Comparison of ENCODE assay signal across 20 mouse cellular contexts in genomic region chr12:87036631-87037030, GRCm38 (mm10). TPM values are rescaled to one million over a fixed set of nuclear protein-coding genes. Genes with fewer than 3 reads are reported as not detected.
"Had no signal": no experiment of that assay in that cellular context is flagged by ENCODE, and none has a peak within 500 bp of the region (broad histone marks: within the 10 kb centered on the region; RNA-seq: fewer than 3 reads in every experiment).

No protein-coding gene starts in this region.

- H3K27me3 ChIP-seq: neural tube, embryonic 13.5 days; neural tube, embryonic 15.5 days; stomach, embryonic 15.5 days had no signal

- H3K27ac ChIP-seq: neural tube, embryonic 13.5 days; neural tube, embryonic 15.5 days; stomach, embryonic 15.5 days; stomach, postnatal 0 days had no signal

- DNase-seq: retina, postnatal 1 day; right cerebral cortex, adult 18-20 months; right cerebral cortex, postnatal 14 days; right cerebral cortex, postnatal 25 days; right cerebral cortex, postnatal 4 days; spleen, adult 18-20 months; thymus, adult 18-20 months; thymus, adult 2 months; thymus, postnatal 14 days; thymus, postnatal 25 days; thymus, postnatal 36 days; thymus, postnatal 4 days had no signal

- H3K4me2 ChIP-seq: neural tube, embryonic 13.5 days; neural tube, embryonic 15.5 days; stomach, embryonic 15.5 days had no signal

- H3K9ac ChIP-seq: neural tube, embryonic 13.5 days; neural tube, embryonic 15.5 days; stomach, embryonic 15.5 days had no signal

- H3K4me1 ChIP-seq: neural tube, embryonic 13.5 days; neural tube, embryonic 15.5 days; stomach, embryonic 15.5 days had no signal

- H3K9me3 ChIP-seq: neural tube, embryonic 13.5 days; neural tube, embryonic 15.5 days; stomach, embryonic 15.5 days had no signal

- H3K36me3 ChIP-seq: neural tube, embryonic 13.5 days; neural tube, embryonic 15.5 days; stomach, embryonic 15.5 days had no signal

- H3K4me3 ChIP-seq: neural tube, embryonic 13.5 days; neural tube, embryonic 15.5 days; stomach, embryonic 15.5 days had no signal

RNA-seq across cellular contexts. Expression of gene Tmem63c, which starts 15.5 kb away (rescaled TPM):
- total RNA-seq: neutrophil, adult 5-6 weeks had no signal

RNA-seq across cellular contexts. Expression of gene Zdhhc22, which starts 46.4 kb away (rescaled TPM):
- total RNA-seq: neutrophil, adult 5-6 weeks had no signal
- polyA plus RNA-seq: spleen, adult 2 months; testis, adult 2 months; urinary bladder, adult 2 months had no signal
